Mouse (Mus musculus) heart, postnatal 10 days (tissue): ENCODE measurements around the gene Best3. TPM values are rescaled to one million over a fixed set of nuclear protein-coding genes. Genes with fewer than 3 reads are reported as not detected.

Experiments
- DNase-seq, 2 experiments: peaks; one replicate each; pipeline ENCODE4 v3.0.0; 2021
- intact Hi-C: fragments of 180-260 bp; cut with DNase I; formaldehyde crosslinking; loops from one replicate; pipeline ENCODE4 v1.15.1; 2025
- total RNA-seq, 2 experiments: library from RNA; stranded (reverse); gene quantifications; 2 replicates each; pipeline ENCODE4 v1.2.3; 2021

The Best3 gene
- 1 to 10 TPM; 1.4 to 1.7 TPM for total RNA-seq

DNA sequence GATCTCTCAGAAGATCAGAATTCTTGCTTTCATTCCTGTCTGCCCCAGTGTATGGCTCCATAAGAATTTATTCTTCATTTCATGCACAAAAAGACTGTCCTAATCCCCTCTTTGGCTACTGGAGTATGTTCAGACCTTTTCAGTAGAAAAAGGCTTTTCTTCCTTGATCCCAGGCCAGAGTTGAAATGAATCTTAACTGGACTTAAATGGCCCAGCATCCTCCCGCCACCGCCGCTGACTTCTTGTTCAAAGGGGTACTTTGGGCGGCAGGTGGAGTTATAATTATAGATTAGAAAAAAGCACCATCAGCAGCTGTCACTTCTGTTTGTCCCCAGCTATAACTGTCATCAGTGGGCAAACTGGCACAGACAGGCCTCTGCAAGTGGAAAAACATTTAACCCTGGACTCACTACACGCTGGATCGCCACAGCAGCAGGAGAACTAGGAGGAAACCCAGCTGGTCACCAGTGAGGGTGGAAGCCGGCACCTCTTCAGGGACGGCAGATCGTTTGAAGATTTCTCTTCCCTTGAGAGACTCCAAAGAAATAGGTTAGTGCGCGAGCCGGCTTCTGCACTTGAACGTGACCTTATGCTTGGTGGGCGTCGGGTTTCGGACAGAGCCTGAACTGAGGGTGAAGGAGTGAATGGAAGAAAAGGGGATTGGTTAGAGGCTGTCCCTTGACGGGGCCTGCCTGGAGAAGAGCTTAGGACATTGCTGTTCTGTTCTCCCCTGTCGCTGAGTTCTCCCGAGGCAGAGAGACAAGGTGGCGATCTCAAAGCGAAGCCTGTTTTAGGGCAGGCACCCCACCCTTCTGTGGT lies at the start of gene Best3:
Gene Best3 (plus strand): TSS at position 51 of the 819 bp plus-strand sequence.
- peak in 1 of 2 experiments; percentile 16 for DNase-seq
- intact Hi-C loops = no loop called here

DNA sequence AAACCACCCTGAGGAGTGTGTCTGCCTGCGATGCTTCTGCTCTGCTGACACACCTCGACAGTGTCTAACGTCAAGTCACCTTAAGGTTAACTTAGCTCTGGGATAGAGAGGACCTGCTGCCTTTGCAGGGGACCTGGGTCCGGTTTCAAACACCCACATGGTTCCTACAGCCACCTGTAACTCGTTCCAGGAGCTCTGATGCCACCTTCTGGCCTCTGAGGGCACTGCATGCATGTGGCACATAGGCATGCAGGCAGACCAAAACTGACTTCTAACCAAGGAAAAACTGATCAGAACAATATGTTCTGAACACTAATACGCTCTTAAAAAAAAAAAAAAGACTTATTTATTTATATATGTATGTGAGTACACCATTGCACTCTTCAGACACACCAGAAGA lies 43.1 kb upstream of the Best3 start:
- DNase-seq = no peak
- intact Hi-C loops = loop anchor here (10.0 kb wide), 2 partner anchors 92 to 1558 kb away; partner anchors contain the start of genes Thap2 and Zfc3h1

DNA sequence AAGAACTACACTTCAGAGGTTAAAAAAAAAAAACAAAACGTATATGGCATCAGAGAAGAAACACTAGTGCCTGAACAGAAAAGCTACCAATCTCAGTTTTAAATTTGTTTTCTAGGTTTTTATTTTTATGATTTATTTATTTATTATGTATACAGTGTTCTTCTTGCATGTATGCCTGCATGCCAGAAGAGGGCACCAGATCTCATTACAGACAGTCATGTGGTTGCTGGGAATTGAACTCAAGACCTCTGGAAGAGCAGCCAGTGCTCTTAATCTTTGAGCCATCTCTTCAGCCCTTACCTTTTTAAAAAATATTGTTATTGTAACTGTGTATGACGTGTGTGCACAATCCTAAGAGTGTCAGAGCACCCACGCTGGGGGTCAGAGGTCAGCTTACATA lies 42.0 kb upstream of the Best3 start:
- no peak for DNase-seq
- intact Hi-C loops = loop anchor here (10.0 kb wide), 2 partner anchors 91 to 1559 kb away; partner anchors contain the start of genes Thap2 and Zfc3h1

DNA sequence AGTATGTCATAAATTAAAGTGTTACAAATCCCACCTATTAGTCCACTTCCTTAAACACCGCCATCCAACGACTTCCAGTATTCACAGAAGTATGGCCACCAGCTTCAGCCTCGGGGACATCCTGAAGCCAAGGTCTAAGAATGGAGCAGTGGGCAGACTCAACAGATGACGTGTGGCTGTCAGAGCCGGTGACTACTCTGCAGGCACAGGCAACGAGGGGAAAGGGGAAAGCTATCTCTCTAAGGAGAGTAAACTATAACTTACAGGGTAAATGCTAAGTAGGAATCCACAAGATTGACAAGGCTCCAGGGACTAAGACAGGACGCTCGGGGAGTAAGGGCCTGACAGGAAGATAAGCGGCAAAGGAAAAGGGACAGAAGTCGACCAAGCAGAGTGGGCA lies 41.2 kb upstream of the Best3 start:
- no peak for DNase-seq
- intact Hi-C loops = loop anchor here (10.0 kb wide), 2 partner anchors 90 to 1560 kb away; partner anchors contain the start of genes Thap2 and Zfc3h1

DNA sequence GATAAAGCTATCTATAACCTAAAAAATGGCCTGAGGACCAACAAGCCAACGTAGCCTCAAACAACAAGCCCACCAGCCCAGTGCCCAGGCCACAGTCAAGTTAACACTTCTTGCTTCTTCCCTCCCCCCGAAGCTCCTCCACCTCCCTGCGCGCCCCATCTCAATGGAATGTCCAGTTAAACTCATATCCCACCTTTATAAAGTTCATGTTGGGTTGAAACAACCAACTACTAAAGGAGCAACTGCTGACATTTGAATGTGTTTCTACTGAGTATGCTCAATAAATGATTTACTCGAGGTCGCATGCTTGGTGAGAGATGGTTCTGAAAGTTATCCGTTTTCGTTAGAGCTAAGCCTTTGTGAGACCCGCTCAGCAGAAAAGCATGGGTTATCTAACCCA lies 37.7 kb upstream of the Best3 start:
- intact Hi-C loops = loop anchor here (10.0 kb wide), 2 partner anchors 86 to 1564 kb away; partner anchors contain the start of genes Thap2 and Zfc3h1
- no peak for DNase-seq

DNA sequence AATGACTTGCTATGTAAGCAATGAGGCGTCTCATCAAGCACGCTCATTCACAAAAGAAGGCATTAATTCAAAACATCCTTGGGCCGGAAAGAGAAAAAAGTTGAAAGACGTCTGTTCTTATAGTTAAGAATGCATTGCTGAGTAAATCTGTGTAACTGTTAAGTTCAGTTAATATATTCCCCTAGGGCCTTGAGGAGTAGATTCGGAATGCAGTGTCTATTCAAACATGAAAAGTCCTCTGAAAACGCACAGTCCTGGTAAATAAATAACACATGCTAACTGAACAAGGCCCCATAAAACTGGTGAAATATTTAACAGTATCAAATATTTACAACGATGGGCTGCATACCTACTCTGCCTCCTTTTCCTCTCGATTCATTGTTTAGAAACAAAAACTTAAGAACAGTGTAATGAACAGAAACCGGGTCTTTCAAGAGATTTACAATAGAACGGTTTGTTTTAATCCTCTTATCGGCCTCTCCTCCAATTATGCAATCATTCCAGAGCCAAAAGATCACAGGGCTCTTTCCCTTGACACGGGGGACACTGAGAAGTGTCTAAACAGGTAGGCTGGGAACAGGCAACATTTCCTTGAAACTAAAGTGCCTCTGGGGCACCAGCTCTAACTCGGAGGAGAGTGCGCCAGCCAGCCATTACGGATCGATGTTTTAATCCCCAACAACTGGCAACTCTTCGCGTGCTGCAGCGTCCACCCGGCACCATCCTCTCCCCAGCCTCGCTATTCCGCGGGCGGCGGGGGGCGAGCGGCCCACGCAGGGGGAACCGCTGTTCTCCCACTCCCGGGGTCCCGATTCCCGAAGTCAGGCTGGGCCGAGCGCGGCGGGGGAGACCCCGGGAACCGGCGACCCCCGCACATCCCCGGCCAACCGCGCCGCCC lies 36.8 kb upstream of the Best3 start:
- DNase-seq = peak in 1 of 2 experiments; percentile 39
- intact Hi-C loops = loop anchor here (10.0 kb wide), 2 partner anchors 85 to 1565 kb away; partner anchors contain the start of genes Thap2 and Zfc3h1

DNA sequence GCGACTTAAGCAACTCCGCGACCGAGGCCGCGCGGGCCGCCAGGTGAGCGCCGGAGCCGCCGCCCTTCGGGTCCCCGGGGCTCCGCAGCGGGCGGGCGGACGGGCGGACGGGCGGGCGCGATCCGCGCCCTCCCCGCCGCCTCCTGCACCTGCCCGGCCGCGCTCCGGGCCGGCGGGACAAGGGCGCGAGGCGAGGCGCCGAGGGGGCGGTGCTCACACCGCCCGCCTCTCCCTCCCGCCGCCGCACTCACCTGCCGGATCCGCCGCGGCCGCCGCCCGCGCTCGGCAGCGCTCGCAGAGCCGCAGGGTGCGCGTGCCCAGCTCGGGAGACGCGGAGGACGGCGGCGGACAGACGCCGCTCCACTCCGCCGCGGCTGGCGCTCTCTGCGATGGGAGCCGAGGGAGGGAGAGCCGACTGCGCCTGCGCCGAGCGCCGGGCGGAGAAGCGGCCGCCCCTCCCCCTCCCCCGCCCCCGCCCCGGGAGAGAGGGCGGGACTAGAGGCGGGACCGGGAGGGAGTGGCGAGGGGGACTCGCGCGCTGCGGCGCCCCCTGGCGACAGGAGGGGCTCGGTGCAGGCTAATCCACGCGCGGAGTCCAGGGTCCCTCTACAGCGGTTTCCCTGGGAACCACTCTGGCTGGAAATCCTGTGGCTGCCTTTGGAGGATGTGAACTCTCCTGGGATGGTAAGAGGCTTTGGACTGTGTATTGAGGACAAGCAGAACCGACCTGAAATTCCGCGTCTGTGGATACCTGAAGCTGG lies 35.9 kb upstream of the Best3 start, which contains the start of gene Rab3ip:
Gene Rab3ip (minus strand): TSS at position 761 of the 761 bp plus-strand sequence.
- peak; percentile 91 to 93 for DNase-seq
- intact Hi-C loops = no loop called here

DNA sequence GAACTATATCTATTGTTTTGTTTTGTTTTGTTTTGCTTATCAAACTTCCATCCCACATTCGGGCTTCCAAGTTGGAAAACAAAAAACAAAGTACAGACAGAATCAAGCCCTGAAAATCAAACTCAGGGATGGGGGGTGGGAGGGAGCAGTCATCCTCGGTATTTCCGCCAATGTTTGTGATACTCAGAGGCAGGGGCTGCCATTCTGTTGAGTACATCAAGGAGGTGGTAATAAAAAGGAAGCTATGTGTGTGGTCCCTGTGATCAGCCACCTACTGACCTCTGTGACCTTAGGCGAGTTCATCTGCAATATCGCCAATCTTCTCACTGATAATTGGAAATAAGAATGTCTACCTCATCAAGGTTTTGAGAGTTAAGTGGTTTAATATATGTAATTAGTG lies 35.2 kb upstream of the Best3 start:
- DNase-seq = no peak
- intact Hi-C loops = no loop called here

DNA sequence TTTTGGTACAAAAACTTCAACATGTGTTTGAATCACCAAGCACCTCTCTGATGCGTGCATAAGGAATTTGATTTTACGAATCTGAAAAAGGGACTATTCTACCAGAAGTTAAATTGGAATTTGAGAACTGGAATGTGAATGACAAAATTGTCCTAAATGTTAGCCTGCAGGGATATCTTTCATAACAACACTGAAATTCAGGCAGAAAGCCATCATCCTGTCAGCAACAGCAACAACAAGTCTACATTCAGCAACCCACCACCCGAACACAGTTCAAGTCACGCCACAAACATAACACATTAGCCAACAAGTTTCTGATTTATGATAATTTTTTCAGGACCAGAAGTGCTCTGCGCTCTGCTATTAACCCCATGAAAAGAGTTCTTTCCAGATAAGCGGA lies 30.9 kb upstream of the Best3 start:
- intact Hi-C loops = no loop called here
- DNase-seq = peak; percentile 34 to 43

DNA sequence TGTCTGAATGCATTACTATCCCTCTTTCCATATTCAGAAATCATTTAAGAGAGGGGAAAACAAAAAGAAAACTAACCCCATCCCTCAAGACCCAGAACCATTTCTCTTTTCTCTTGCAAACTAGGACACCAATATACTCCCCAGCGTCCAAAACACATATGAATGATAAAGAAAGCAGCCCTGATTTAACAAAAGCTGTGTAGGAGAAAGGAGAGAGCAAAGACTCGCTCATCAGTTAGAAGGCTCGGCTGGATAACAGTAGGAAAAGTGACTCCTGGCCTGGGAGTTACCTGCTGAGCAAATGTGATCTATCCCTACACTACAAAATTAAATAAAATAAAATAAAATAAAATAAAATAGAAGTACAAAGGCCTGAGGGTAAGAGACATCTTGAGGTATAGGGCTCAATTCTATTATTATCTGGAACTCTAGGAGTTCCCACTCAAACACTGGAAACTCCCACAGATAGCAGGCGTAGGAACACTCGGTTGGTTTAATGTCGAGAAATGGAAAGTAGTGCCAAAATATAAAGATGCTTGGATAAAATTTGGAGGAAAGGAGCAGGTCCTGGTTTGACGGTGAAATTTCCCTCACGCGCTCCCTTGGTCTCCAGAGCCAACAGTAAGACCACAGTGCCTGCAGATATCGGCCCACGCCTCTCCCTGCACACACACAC lies 29.5 kb upstream of the Best3 start:
- no peak for DNase-seq
- intact Hi-C loops = no loop called here

DNA sequence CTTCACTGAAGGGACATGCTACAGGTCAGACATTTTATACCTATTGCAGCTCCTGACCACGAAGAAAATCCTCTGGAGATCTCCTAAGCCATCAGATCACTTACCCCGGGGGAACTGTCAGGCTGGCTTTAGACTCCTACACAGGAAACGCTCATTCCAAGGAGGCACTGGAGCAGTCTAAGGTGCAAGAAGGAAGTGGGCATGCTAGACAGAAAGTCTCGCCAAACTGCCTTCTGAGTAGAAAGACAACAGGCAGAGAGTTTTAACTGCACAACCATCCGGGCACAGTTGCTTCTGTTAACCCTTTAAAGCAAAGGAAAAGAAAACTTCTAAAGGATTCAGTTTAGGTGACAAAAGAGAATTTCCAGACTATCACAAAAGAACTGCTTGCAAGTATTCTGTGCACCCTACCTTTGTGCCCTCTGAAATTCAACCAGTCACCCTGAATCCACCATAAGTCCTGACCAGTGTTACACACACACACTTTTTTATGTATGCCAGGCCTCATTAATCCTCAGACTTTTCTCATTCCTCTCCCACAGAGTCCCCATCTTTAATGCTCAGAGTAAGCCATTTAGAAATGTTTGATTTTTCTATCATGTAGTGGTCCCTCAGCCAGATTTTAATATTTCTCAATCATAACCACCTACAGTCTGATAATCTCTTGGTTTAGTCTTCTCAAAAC lies 28.1 kb upstream of the Best3 start:
- intact Hi-C loops = no loop called here
- DNase-seq = no peak

DNA sequence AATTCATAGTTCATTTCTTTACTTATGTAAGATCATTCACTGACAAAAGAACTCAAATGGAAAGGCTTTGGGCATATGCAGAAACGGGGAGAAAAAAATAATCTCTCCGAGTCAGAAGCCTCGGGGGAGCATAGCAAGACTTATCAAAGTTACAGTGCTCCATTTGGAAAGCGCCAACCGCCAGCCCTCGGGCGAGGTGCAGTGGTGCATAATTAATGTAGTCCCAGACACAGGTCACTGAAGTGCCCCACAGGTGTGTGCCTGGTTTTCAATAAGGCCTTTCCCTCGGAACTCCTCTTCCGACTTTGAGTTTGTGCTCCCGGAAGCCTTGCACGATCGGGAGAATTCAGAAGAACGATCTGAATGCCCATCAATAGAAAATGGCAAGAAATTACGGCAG lies 24.0 kb upstream of the Best3 start:
- intact Hi-C loops = no loop called here

DNA sequence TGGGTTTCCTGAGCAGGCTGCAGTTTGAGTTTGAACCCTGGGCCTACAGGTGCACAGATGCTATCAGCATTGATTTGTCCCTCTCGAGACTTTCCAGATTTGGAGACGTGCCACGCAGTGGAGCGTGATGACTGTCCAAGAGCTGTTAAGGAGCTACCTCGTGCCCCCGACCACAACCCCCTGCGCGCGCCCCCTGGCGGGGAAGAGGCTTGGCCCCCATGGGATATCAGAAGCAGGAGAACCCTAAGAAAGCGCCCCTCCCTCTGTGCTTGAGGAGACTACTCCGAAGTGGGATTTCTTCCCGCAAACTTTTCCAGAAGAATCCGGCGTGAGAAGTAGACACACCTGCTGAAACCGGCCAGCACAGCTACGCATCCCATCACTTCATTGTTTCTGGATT lies 23.3 kb upstream of the Best3 start:
- intact Hi-C loops = no loop called here
- DNase-seq = no peak

More for the DNA sequence above, 24.0 kb upstream of the Best3 start:
- no peak for DNase-seq

DNA sequence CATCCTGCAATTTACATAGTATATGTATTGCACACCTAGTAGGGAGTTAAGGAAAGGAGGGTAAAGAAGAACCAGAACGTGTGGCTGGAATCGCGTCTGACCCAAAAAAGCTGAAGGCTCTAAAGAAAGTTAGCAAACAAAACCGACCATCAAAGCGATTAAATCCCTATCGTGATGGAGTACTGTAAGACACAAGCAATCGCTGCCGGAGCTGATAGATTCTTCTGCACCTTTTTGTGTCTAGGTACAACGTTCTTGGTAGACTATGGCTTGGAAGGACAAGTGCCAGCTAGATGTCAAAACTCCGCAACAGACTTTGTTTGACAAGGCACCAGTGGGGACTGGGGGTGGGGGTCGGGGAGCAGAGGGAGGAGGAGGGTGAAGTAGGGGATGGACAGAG lies 22.0 kb upstream of the Best3 start:
- intact Hi-C loops = no loop called here
- no peak for DNase-seq

DNA sequence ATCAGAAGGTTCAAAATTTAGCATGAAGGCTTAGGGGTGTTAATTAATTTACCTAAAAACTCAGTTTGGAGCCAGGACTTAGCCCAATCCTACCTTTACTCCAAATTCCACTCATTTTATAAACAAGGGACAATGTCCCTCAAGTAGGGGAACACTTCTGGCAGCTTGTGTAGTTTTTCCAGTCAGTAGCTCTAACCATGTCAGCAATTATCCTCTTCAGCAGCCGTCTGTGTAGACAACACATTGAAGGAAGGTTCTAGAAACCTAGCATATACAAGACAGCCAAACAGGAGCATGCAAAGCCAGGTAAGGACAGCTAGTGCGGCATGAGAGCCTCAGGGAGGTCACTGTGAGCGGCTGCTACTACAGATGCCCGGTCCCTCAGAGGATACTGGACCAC lies 21.5 kb upstream of the Best3 start:
- no peak for DNase-seq
- intact Hi-C loops = no loop called here

DNA sequence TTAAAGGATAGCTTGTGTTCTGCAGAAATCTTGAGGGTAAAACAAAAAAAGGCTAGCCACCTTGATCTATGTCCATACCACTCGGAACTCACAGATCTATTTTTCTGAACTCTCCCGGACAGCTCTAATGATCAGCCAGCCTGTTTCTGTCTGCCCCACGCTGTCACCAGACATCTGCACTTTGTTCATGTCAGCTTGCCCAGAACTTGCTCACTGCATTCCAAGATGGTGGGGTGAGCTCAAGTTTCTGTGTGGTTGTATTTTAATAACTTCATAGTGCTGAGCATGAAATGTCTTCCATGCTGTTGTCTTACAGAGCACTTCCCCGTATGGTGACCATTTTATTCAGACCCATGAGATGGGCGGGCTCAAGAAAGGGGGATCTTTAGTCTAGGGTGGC lies 20.8 kb upstream of the Best3 start:
- peak; percentile 65 to 70 for DNase-seq

DNA sequence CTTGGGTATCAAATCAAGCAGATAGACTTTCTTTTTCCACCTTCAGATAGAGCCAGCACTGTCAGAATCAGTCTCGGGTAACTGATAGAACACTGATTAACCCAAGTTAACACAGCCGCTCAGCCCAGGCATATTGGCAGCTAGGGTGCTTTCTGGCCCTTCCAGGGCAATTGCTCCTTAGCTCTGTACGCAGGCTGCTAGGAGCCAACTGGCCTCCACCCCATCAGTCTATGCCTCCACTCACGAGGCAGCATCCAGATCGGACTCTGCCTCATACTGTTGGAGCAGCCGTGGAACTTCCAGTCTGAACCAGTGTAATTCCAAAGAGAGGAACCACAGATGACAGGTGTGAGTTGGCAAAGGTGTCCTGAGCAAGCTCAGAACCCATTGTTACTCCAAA lies 20.0 kb upstream of the Best3 start:
- intact Hi-C loops = no loop called here
- no peak for DNase-seq

More for the DNA sequence above, 20.8 kb upstream of the Best3 start:
- intact Hi-C loops = no loop called here

DNA sequence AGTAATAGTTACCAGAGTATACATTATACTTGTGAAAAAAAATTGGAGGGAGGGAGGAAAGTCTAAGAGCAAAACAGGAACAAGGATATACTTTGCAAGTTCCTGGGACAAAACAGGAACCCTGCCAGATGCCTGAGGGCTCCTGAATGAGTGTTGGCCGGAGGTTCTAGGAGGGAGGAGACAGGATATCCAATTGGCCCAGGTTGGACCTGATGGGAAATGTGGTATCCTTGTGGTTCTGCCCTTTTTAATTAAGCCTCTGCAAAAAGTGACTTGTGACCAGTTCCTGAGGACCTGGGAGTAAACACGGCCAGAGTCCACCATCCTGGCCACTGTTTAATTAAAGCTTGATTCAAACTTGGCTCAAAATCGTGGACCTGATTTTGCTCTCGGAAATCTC lies 17.4 kb upstream of the Best3 start:
- intact Hi-C loops = no loop called here
- no peak for DNase-seq

DNA sequence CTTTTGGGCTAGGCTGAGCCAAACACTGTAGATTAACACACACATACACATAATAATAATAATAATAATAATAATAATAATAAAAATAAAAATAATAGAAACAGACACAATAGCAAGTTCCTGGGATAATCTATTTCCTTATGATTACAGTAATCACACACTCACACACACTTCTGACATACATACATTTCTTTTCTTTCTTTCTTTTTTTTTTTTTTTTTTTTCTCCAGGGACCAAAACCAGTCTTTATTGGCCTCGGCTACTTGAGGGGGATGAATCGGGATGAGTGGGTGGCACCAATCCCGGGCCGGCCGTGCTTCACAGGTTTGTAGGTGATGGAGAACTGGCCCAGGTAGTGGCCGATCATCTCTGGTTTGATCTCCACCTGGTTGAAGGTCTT lies 13.6 kb upstream of the Best3 start, which contains the start of gene Gm10271:
Gene Gm10271 (minus strand): TSS at position 101 of the 400 bp plus-strand sequence.
- DNase-seq = no peak
- intact Hi-C loops = no loop called here
